In genomic region chr5:144753041-144753440, GRCm38 (mm10) we compare ENCODE assay signal across 9 mouse cellular contexts. TPM values are rescaled to one million over a fixed set of nuclear protein-coding genes. Genes with fewer than 3 reads are reported as not detected.
A peak's percentile ranks its signal among the peaks of the same experiment; 100 is the strongest.
DNase-seq lines count a peak whose midpoint lies in the region; ATAC-seq and TF ChIP-seq lines count a peak whose summit lies in the region.
"Had no signal": no experiment of that assay in that cellular context is flagged by ENCODE, and none has a peak within 500 bp of the region (broad histone marks: within the 10 kb centered on the region; RNA-seq: fewer than 3 reads in every experiment).

No protein-coding gene starts in this region.

- 66% methylated on average over 7 of the region's 7 CpGs for WGBS in kidney, embryonic 16.5 days
- 55% methylated on average over 7 of the region's 7 CpGs for WGBS in intestine, embryonic 16.5 days
- 44% methylated on average over 7 of the region's 7 CpGs for WGBS in liver, adult 2 months
- 61% methylated on average over 7 of the region's 7 CpGs for WGBS in forebrain, embryonic 15.5 days

- no peak overlapping the region for H3K4me3 ChIP-seq in kidney, embryonic 16.5 days (ENCODE audit: low read length)
- H3K4me3 ChIP-seq in G1E (ENCODE audit: low read depth, low read length): no peak overlapping the region
- no peak overlapping the region for H3K4me3 ChIP-seq in intestine, embryonic 16.5 days (ENCODE audit: low read length)
- H3K4me3 ChIP-seq in liver, adult 2 months (ENCODE audit: insufficient read depth, low read depth, low read length): no peak overlapping the region
- no peak overlapping the region for H3K4me3 ChIP-seq in forebrain, embryonic 15.5 days

- H3K27ac ChIP-seq in kidney, embryonic 16.5 days (ENCODE audit: low read length): no peak overlapping the region
- H3K27ac ChIP-seq in intestine, embryonic 16.5 days (ENCODE audit: low read length): no peak overlapping the region
- H3K27ac ChIP-seq in liver, adult 2 months (replicated peaks; ENCODE audit: insufficient read depth, low read depth, low read length): no peak overlapping the region
- no peak overlapping the region for H3K27ac ChIP-seq in forebrain, embryonic 15.5 days (replicated peaks)
- H3K27ac ChIP-seq: macrophage had no signal

- TF ChIP-seq CTCF in G1E (IDR thresholded peaks at IDR 0.05; ENCODE audit: low read depth, low read length): peak; percentile 34; the same call in 1 of the 2 replicates
- peak; percentile 26; the same call in 1 of the 2 replicates for TF ChIP-seq CTCF in liver, adult 2 months (IDR thresholded peaks at IDR 0.05; ENCODE audit: low read depth, low read length)

- H3K9me3 ChIP-seq in kidney, embryonic 16.5 days (ENCODE audit: low read length): no peaks in the 10 kb centered on the region
- no peaks in the 10 kb centered on the region for H3K9me3 ChIP-seq in G1E (replicated peaks)
- no peaks in the 10 kb centered on the region for H3K9me3 ChIP-seq in intestine, embryonic 16.5 days (ENCODE audit: control insufficient read depth, low read length)
- H3K9me3 ChIP-seq in forebrain, embryonic 15.5 days: no peaks in the 10 kb centered on the region

- DNase-seq in kidney, adult 18-20 months: peak; percentile 69
- no peak for DNase-seq in G1E (ENCODE audit: low spot score)
- DNase-seq in cerebellum, postnatal 10 days: peak; percentile 63 to 67
- DNase-seq in liver, adult 2 months (ENCODE audit: extremely low read depth, low read depth, low spot score): peak; percentile 67
- peak; percentile 35 for DNase-seq in retina, postnatal 7 days (ENCODE audit: low read depth, low spot score)

- H3K36me3 ChIP-seq in kidney, embryonic 16.5 days (ENCODE audit: insufficient read depth, low read length): no peaks in the 10 kb centered on the region
- no peaks in the 10 kb centered on the region for H3K36me3 ChIP-seq in G1E (replicated peaks)
- H3K36me3 ChIP-seq in intestine, embryonic 16.5 days (ENCODE audit: control insufficient read depth, insufficient read depth, low read length): no peaks in the 10 kb centered on the region
- no peaks in the 10 kb centered on the region for H3K36me3 ChIP-seq in liver, adult 2 months (ENCODE audit: control insufficient read depth, insufficient read depth, low read length)
- H3K36me3 ChIP-seq in forebrain, embryonic 15.5 days: no peaks in the 10 kb centered on the region

- peaks cover 4% of the 10 kb centered on the region; the same call in 1 of the 2 replicates for H3K4me1 ChIP-seq in kidney, embryonic 16.5 days (ENCODE audit: insufficient read depth, low read length)
- no peaks in the 10 kb centered on the region for H3K4me1 ChIP-seq in G1E (ENCODE audit: insufficient read depth, low read depth, low read length)
- H3K4me1 ChIP-seq in intestine, embryonic 16.5 days (ENCODE audit: control insufficient read depth, insufficient read depth, low read length): no peaks in the 10 kb centered on the region; the same call in 1 of the 2 replicates
- H3K4me1 ChIP-seq in liver, adult 2 months (ENCODE audit: control insufficient read depth, insufficient read depth, low read length): no peaks in the 10 kb centered on the region
- no peaks in the 10 kb centered on the region for H3K4me1 ChIP-seq in forebrain, embryonic 15.5 days

- H3K79me2 ChIP-seq in liver, adult 2 months (ENCODE audit: control insufficient read depth, insufficient read depth, low read length): no peaks in the 10 kb centered on the region

- no peak overlapping the region for H3K4me2 ChIP-seq in kidney, embryonic 16.5 days (replicated peaks; ENCODE audit: low read depth, low read length)
- H3K4me2 ChIP-seq in intestine, embryonic 16.5 days (ENCODE audit: low read depth, low read length): no peak overlapping the region
- H3K4me2 ChIP-seq in forebrain, embryonic 15.5 days (replicated peaks): no peak overlapping the region

- ATAC-seq in kidney, embryonic 16.5 days (ENCODE audit: low FRiP score, low TSS enrichment): no peak
- peak; percentile 49; the same call in 1 of the 2 replicates for ATAC-seq in G1E (ENCODE audit: extremely low read depth, insufficient number of reproducible peaks, low FRiP score, poor library complexity, severe bottlenecking)
- ATAC-seq in intestine, embryonic 16.5 days: 0 out of 2 replicates have a peak, but pooled peaks have one; percentile 32
- ATAC-seq in forebrain, embryonic 15.5 days (replicated peaks): no peak

- H3K9ac ChIP-seq in kidney, embryonic 16.5 days (replicated peaks; ENCODE audit: low read length): no peak overlapping the region
- no peak overlapping the region for H3K9ac ChIP-seq in intestine, embryonic 16.5 days (ENCODE audit: low read depth, low read length)
- no peak overlapping the region for H3K9ac ChIP-seq in liver, adult 2 months (ENCODE audit: low read depth, low read length)
- no peak overlapping the region for H3K9ac ChIP-seq in forebrain, embryonic 15.5 days (replicated peaks)

- no peak for TF ChIP-seq POLR2A in liver, adult 2 months (IDR thresholded peaks at IDR 0.05; ENCODE audit: extremely low read depth, insufficient read depth, low read length)

- no peaks in the 10 kb centered on the region for H3K27me3 ChIP-seq in kidney, embryonic 16.5 days (ENCODE audit: insufficient read depth, low read length)
- peaks cover 5% of the 10 kb centered on the region; the same call in 1 of the 2 replicates for H3K27me3 ChIP-seq in G1E (ENCODE audit: insufficient read depth, low read length)
- H3K27me3 ChIP-seq in intestine, embryonic 16.5 days (replicated peaks; ENCODE audit: control insufficient read depth, insufficient read depth, low read length): no peaks in the 10 kb centered on the region
- no peaks in the 10 kb centered on the region for H3K27me3 ChIP-seq in liver, adult 2 months (ENCODE audit: control insufficient read depth, insufficient read depth, low read length)
- no peaks in the 10 kb centered on the region for H3K27me3 ChIP-seq in forebrain, embryonic 15.5 days

RNA-seq across cellular contexts. Expression of gene Tmem130, which starts 8.6 kb away (rescaled TPM):
- 0.42 and 0.90 TPM in 2 replicates for polyA plus RNA-seq in kidney, embryonic 16.5 days (2015; fragmentation: Nextera tagmentation; extraction: Ambion mirVana)
- total RNA-seq in G1E (2014; fragmentation: Nextera tagmentation) (not detected in 2 replicates), G1E (2017) (not detected in 2 replicates)
- 0.03 TPM in 1 of 2 replicates, not detected in the other for polyA plus RNA-seq in G1E (2012)
- polyA plus RNA-seq in intestine, embryonic 16.5 days (2015; fragmentation: Nextera tagmentation; extraction: Ambion mirVana): 2.6 and 3.2 TPM in 2 replicates
- total RNA-seq in liver, adult 2 months (2014; rRNA removed): not detected in 2 replicates
- polyA plus RNA-seq in liver, adult 2 months (2012; rRNA removed): 0.04 TPM in 1 of 2 replicates, not detected in the other
- polyA plus RNA-seq in forebrain, embryonic 15.5 days (2015; fragmentation: Nextera tagmentation; extraction: Ambion mirVana): 132 and 153 TPM in 2 replicates
- polyA plus RNA-seq: macrophage had no signal

RNA-seq across cellular contexts. Expression of gene Trrap, which starts 14.5 kb away (rescaled TPM):
- 69.8 and 84.1 TPM in 2 replicates for polyA plus RNA-seq in kidney, embryonic 16.5 days (2015; fragmentation: Nextera tagmentation; extraction: Ambion mirVana)
- total RNA-seq in G1E (2014; fragmentation: Nextera tagmentation) (152 and 160 TPM in 2 replicates), G1E (2017) (41.2 and 42.9 TPM in 2 replicates)
- polyA plus RNA-seq in G1E (2012): 34.4 and 49.8 TPM in 2 replicates
- 33.9 and 37.0 TPM in 2 replicates for polyA plus RNA-seq in intestine, embryonic 16.5 days (2015; fragmentation: Nextera tagmentation; extraction: Ambion mirVana)
- 19.8 and 28.7 TPM in 2 replicates for total RNA-seq in liver, adult 2 months (2014; rRNA removed)
- 24.2 and 33.9 TPM in 2 replicates for polyA plus RNA-seq in liver, adult 2 months (2012; rRNA removed)
- 75.8 and 82.2 TPM in 2 replicates for polyA plus RNA-seq in forebrain, embryonic 15.5 days (2015; fragmentation: Nextera tagmentation; extraction: Ambion mirVana)

Comparison
In these comparisons a context has a peak if more than half of its experiments do, and no peak if none do; other contexts are left out.
1. ATAC-seq: peak in G1E (single experiment) and intestine, embryonic 16.5 days (single experiment); none in kidney, embryonic 16.5 days (single experiment) and forebrain, embryonic 15.5 days (single experiment).
2. RNA of gene Tmem130, which starts 8.6 kb away (polyA plus RNA-seq): 132 to 153 TPM in forebrain, embryonic 15.5 days; 2.6 to 3.2 TPM in intestine, embryonic 16.5 days, 0.42 to 0.90 TPM in kidney, embryonic 16.5 days, 0.04 TPM in liver, adult 2 months and 0.03 TPM in G1E; every median in the first group is over 10 times any median in the second.